In genomic region chr6:48395105-48396007, GRCm38 (mm10) we compare ENCODE assay signal across 8 mouse cellular contexts. TPM values are rescaled to one million over a fixed set of nuclear protein-coding genes. Genes with fewer than 3 reads are reported as not detected.
DNase-seq lines count a peak whose midpoint lies in the region; ATAC-seq and TF ChIP-seq lines count a peak whose summit lies in the region.

Gene Krba1 (plus strand): TSS chr6:48395586.

- H3K79me2 ChIP-seq in CH12.LX (replicated peaks; ENCODE audit: control insufficient read depth, extremely low read depth, insufficient read depth, poor library complexity, severe bottlenecking): no peaks in the 10 kb centered on the region; the same call in 1 of the 2 replicates

- peak within 1 kb of the TSS; percentile 72 to 86 (median 84) for H3K4me3 ChIP-seq in CH12.LX (replicated peaks in 1 of 3; ENCODE audit: low read depth in 2 of 3, low read length in 2 of 3, poor library complexity in 1 of 3)
- H3K4me3 ChIP-seq in forebrain, embryonic 10.5 days: peak within 1 kb of the TSS; percentile 87
- H3K4me3 ChIP-seq in heart, embryonic 14.5 days (ENCODE audit: control insufficient read depth in 1 of 2, insufficient read depth in 1 of 2, low read depth in 1 of 2, low read length in 2 of 2): peak within 1 kb of the TSS; percentile 74 to 87
- peak within 1 kb of the TSS; percentile 72 for H3K4me3 ChIP-seq in liver, embryonic 11.5 days (ENCODE audit: low read depth, low read length)
- H3K4me3 ChIP-seq in stomach, embryonic 14.5 days (ENCODE audit: low read depth, low read length): peak within 1 kb of the TSS; percentile 77

- no peak for TF ChIP-seq RAD21 in CH12.LX (IDR thresholded peaks at IDR 0.05; ENCODE audit: low read depth, low read length)

- dilution Hi-C loops in CH12.LX (cut with MboI; ENCODE audit: extremely low pct_ligation_motif_present, extremely low pct_unique_long_range_greater_than_20kb, low sequenced_read_pairs): no loop called here

- H3K27ac ChIP-seq in CH12.LX (ENCODE audit: insufficient read depth, low read depth): peak within 1 kb of the TSS; percentile 9; the same call in 1 of the 2 replicates
- H3K27ac ChIP-seq in forebrain, embryonic 10.5 days: peak within 1 kb of the TSS; percentile 90
- peak within 1 kb of the TSS; percentile 56 to 85 for H3K27ac ChIP-seq in heart, embryonic 14.5 days (replicated peaks in 1 of 2; ENCODE audit: control insufficient read depth in 1 of 2, insufficient read depth in 1 of 2, low read depth in 2 of 2, low read length in 2 of 2)
- 0 out of 2 replicates have a peak within 1 kb of the TSS, but pooled peaks have one; percentile 28 for H3K27ac ChIP-seq in liver, embryonic 11.5 days (ENCODE audit: low read depth, low read length)
- H3K27ac ChIP-seq in stomach, embryonic 14.5 days (ENCODE audit: low read length): peak within 1 kb of the TSS; percentile 52; the same call in 1 of the 2 replicates

- peaks cover 0 to 13% of the 10 kb centered on the region in 2 experiments for H3K36me3 ChIP-seq in CH12.LX (replicated peaks in 1 of 2; ENCODE audit: control insufficient read depth in 1 of 2, insufficient read depth in 1 of 2, low read length in 1 of 2)
- no peaks in the 10 kb centered on the region; the same call in 1 of the 2 replicates for H3K36me3 ChIP-seq in forebrain, embryonic 10.5 days (replicated peaks)
- H3K36me3 ChIP-seq in heart, embryonic 14.5 days (ENCODE audit: control insufficient read depth, insufficient read depth, low read length): 0 out of 2 replicates have a peak, but pooled peaks cover 3% of the 10 kb centered on the region
- no peaks in the 10 kb centered on the region for H3K36me3 ChIP-seq in liver, embryonic 11.5 days (ENCODE audit: control insufficient read depth, insufficient read depth, low read length)
- H3K36me3 ChIP-seq in stomach, embryonic 14.5 days (ENCODE audit: control insufficient read depth, insufficient read depth, low read length): no peaks in the 10 kb centered on the region

- H3K9me3 ChIP-seq in CH12.LX (replicated peaks; ENCODE audit: low read length): no peaks in the 10 kb centered on the region
- H3K9me3 ChIP-seq in forebrain, embryonic 10.5 days: no peaks in the 10 kb centered on the region
- no peaks in the 10 kb centered on the region for H3K9me3 ChIP-seq in heart, embryonic 14.5 days (ENCODE audit: control insufficient read depth, low read length)
- no peaks in the 10 kb centered on the region for H3K9me3 ChIP-seq in liver, embryonic 11.5 days (ENCODE audit: control insufficient read depth, low read length)
- H3K9me3 ChIP-seq in stomach, embryonic 14.5 days (ENCODE audit: control insufficient read depth, low read depth, low read length): no peaks in the 10 kb centered on the region

- H3K4me1 ChIP-seq in CH12.LX (ENCODE audit: control insufficient read depth in 1 of 2, insufficient read depth in 2 of 2): peaks cover 14 to 42% of the 10 kb centered on the region in 2 experiments
- H3K4me1 ChIP-seq in forebrain, embryonic 10.5 days: peaks cover 25% of the 10 kb centered on the region
- peaks cover 11 to 37% of the 10 kb centered on the region in 2 experiments for H3K4me1 ChIP-seq in heart, embryonic 14.5 days (ENCODE audit: control insufficient read depth in 2 of 2, insufficient read depth in 2 of 2, low read length in 2 of 2)
- H3K4me1 ChIP-seq in liver, embryonic 11.5 days (replicated peaks; ENCODE audit: control insufficient read depth, insufficient read depth, low read length): peaks cover 8% of the 10 kb centered on the region
- H3K4me1 ChIP-seq in stomach, embryonic 14.5 days (ENCODE audit: control insufficient read depth, insufficient read depth, low read length): peaks cover 12% of the 10 kb centered on the region

- H3K9ac ChIP-seq in CH12.LX (ENCODE audit: insufficient read depth, low read depth): peak within 1 kb of the TSS; percentile 74
- peak within 1 kb of the TSS; percentile 88 for H3K9ac ChIP-seq in heart, embryonic 14.5 days (ENCODE audit: low read length)
- H3K9ac ChIP-seq in liver, embryonic 11.5 days (ENCODE audit: low read depth, low read length): peak within 1 kb of the TSS; percentile 78
- H3K9ac ChIP-seq in stomach, embryonic 14.5 days (replicated peaks; ENCODE audit: low read depth, low read length): peak within 1 kb of the TSS; percentile 77

- in situ Hi-C loops in CH12.LX (cut with MboI; ENCODE audit: low pct_ligation_motif_present, low pct_unique_long_range_greater_than_20kb, low sequenced_read_pairs): no loop called here

- TF ChIP-seq POLR2A in CH12.LX (IDR thresholded peaks at IDR 0.05; ENCODE audit: low read depth, low read length): 0 out of 2 replicates have a peak, but pooled peaks have one; percentile 40

- 2% methylated on average over 65 of the region's 65 CpGs for WGBS in forebrain, embryonic 10.5 days
- WGBS in heart, embryonic 14.5 days: 1% methylated on average over 64 of the region's 65 CpGs
- WGBS in liver, embryonic 11.5 days: 3% methylated on average over 65 of the region's 65 CpGs
- 1% methylated on average over 65 of the region's 65 CpGs for WGBS in stomach, embryonic 14.5 days

- no peak for TF ChIP-seq EP300 in CH12.LX (IDR thresholded peaks at IDR 0.05; ENCODE audit: low read length)

- H3K4me2 ChIP-seq in CH12.LX (ENCODE audit: insufficient read depth, low read depth, poor library complexity, severe bottlenecking): peak within 1 kb of the TSS; percentile 67
- peak within 1 kb of the TSS; percentile 77 for H3K4me2 ChIP-seq in heart, embryonic 14.5 days (ENCODE audit: low read length)
- peak within 1 kb of the TSS; percentile 60 for H3K4me2 ChIP-seq in liver, embryonic 11.5 days
- H3K4me2 ChIP-seq in stomach, embryonic 14.5 days (replicated peaks; ENCODE audit: low read depth, low read length): peak within 1 kb of the TSS; percentile 45

- H3K27me3 ChIP-seq in CH12.LX (replicated peaks): peaks cover 2% of the 10 kb centered on the region
- peaks cover 11% of the 10 kb centered on the region; the same call in 1 of the 2 replicates for H3K27me3 ChIP-seq in forebrain, embryonic 10.5 days (ENCODE audit: poor library complexity, severe bottlenecking)
- H3K27me3 ChIP-seq in heart, embryonic 14.5 days (ENCODE audit: control insufficient read depth, insufficient read depth, low read length): no peaks in the 10 kb centered on the region
- no peaks in the 10 kb centered on the region for H3K27me3 ChIP-seq in liver, embryonic 11.5 days (replicated peaks; ENCODE audit: control insufficient read depth, insufficient read depth, low read length)
- H3K27me3 ChIP-seq in stomach, embryonic 14.5 days (ENCODE audit: control insufficient read depth, insufficient read depth, low read length): no peaks in the 10 kb centered on the region

- no peak for TF ChIP-seq CTCF in CH12.LX (conservative IDR thresholded peaks at IDR 0.05 in 1 of 2, IDR thresholded peaks at IDR 0.05 in 1 of 2; ENCODE audit: low read depth in 2 of 2, low read length in 2 of 2)

- peak; percentile 90 for DNase-seq in CH12.LX (ENCODE audit: extremely low read depth)
- DNase-seq in c-Kit-positive CD71-negative TER-119-negative erythroid progenitor cells, embryonic 14.5 days (ENCODE audit: low read depth): peak; percentile 56
- peak; percentile 87 for DNase-seq in forebrain, embryonic 10.5 days (ENCODE audit: extremely low spot score, low spot score)
- peak; percentile 92 for DNase-seq in kidney, postnatal 10 days
- DNase-seq in liver, embryonic 11.5 days (ENCODE audit: low spot score): peak; percentile 85
- peak; percentile 92 for DNase-seq in naive thymus-derived CD4-positive, alpha-beta T cell, adult 2 months (ENCODE audit: low read depth)

- ATAC-seq in heart, embryonic 14.5 days (ENCODE audit: insufficient number of reproducible peaks, insufficient read depth, low FRiP score, low read depth): peak; percentile 86
- peak; percentile 90 for ATAC-seq in liver, embryonic 11.5 days (replicated peaks; ENCODE audit: low FRiP score)
- peak; percentile 94 for ATAC-seq in stomach, embryonic 14.5 days (ENCODE audit: insufficient number of reproducible peaks, insufficient read depth, low FRiP score, low read depth)

TF ChIP-seq in CH12.LX, 34 proteins besides CTCF, POLR2A, EP300 and RAD21 (continues in another document):
- TF ChIP-seq ZMIZ1 (IDR thresholded peaks at IDR 0.05; ENCODE audit: low read depth, low read length) (no peak), SMC3 (IDR thresholded peaks at IDR 0.05; ENCODE audit: low read depth, low read length) (no peak), HCFC1 (IDR thresholded peaks at IDR 0.05; ENCODE audit: low read depth, low read length) (peak; percentile 88), MAFK (IDR thresholded peaks at IDR 0.05; ENCODE audit: insufficient replicate concordance, low read length) (no peak), USF2 (conservative IDR thresholded peaks at IDR 0.05; ENCODE audit: low read depth, low read length) (no peak), MEF2A (IDR thresholded peaks at IDR 0.05; ENCODE audit: borderline replicate concordance, low read depth, low read length) (no peak), ELF1 (IDR thresholded peaks at IDR 0.05; ENCODE audit: low read depth, low read length) (peak; percentile 90), CHD1 (IDR thresholded peaks at IDR 0.05; ENCODE audit: low read depth, low read length) (no peak), IRF4 (IDR thresholded peaks at IDR 0.05; ENCODE audit: low read depth, low read length) (no peak), MAX (IDR thresholded peaks at IDR 0.05; ENCODE audit: low read length) (peak; percentile 81), PAX5 (IDR thresholded peaks at IDR 0.05; ENCODE audit: low read length) (no peak), MYC (IDR thresholded peaks at IDR 0.05; ENCODE audit: low read depth, low read length) (no peak), USF1 (IDR thresholded peaks at IDR 0.05; ENCODE audit: low read depth, low read length) (no peak), ZNF384 (IDR thresholded peaks at IDR 0.05; ENCODE audit: low read depth, low read length) (no peak), JUN (IDR thresholded peaks at IDR 0.05; ENCODE audit: insufficient read depth, low read depth, low read length) (no peak), E2F4 (IDR thresholded peaks at IDR 0.05; ENCODE audit: insufficient replicate concordance, low read depth, low read length) (no peak), ZKSCAN1 (IDR thresholded peaks at IDR 0.05; ENCODE audit: borderline replicate concordance, low read depth, low read length) (no peak), JUND (conservative IDR thresholded peaks at IDR 0.05; ENCODE audit: low read depth, low read length) (no peak), GABPA (IDR thresholded peaks at IDR 0.05; ENCODE audit: insufficient replicate concordance, low read depth, low read length) (no peak)

RNA-seq across cellular contexts. Expression of gene Krba1, which starts in this region (rescaled TPM):
- 8.1 and 9.8 TPM in 2 replicates for total RNA-seq in CH12.LX (2012; rRNA removed)
- 2.9 and 3.2 TPM in 2 replicates for total RNA-seq in CH12.LX (2014; rRNA removed)
- 12.7 and 13.4 TPM in 2 replicates for polyA plus RNA-seq in CH12.LX (2012; ENCODE audit: insufficient read length, low read depth)
- polyA plus RNA-seq in forebrain, embryonic 10.5 days (2016; fragmentation: Nextera tagmentation; extraction: Ambion mirVana): 23.7 and 24.5 TPM in 2 replicates
- 14.4 and 16.5 TPM in 2 replicates for polyA plus RNA-seq in heart, embryonic 14.5 days (2014; fragmentation: Nextera tagmentation; extraction: Ambion mirVana)
- 7.8 and 10.1 TPM in 2 replicates for polyA plus RNA-seq in liver, embryonic 11.5 days (2014; fragmentation: Nextera tagmentation; extraction: Ambion mirVana)
- 20.1 and 21.7 TPM in 2 replicates for polyA plus RNA-seq in stomach, embryonic 14.5 days (2014; fragmentation: Nextera tagmentation; extraction: Ambion mirVana)

Comparison
In these comparisons a context has a peak if more than half of its experiments do, and no peak if none do; other contexts are left out.
1. Peak in every context shown above with its lines: DNase-seq, ATAC-seq, H3K4me3 ChIP-seq and H3K27ac ChIP-seq.
2. H3K27ac ChIP-seq: peak in every context shown above with its lines; median percentile 90 in forebrain, embryonic 10.5 days; 70 in heart, embryonic 14.5 days; 52 in stomach, embryonic 14.5 days; 28 in liver, embryonic 11.5 days; 9 in CH12.LX.